Mouse (Mus musculus): ENCODE measurements around the gene Lamtor2. TPM values are rescaled to one million over a fixed set of nuclear protein-coding genes. Genes with fewer than 3 reads are reported as not detected.

Gene Lamtor2
- total and polyA plus RNA-seq, 3 experiments, result 94.3 to 118 (median 104) TPM

DNA sequence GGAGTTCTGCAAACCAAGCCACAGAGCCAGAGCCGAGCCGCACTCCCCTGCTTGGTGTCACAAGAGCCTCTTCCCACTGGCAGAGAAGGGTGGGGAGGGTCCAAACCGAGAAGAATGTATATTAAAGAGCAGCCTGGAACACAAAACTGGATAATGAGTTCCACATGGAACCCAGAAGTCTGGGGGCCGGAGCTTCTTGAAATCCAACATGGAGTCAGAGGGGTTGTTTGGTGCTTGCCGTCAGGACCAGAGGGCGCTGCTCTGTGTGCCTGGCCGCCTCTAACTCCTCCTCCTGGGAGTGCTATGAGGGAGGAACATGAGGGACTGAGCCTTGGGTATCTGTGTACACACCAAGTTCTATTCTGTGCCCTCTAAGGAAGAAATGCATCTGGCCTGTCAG, 47.1 kb downstream of the Lamtor2 start:
- Histone ChIP-seq H3K4me1 (ENCODE audit: control insufficient read depth, insufficient read depth, low read length) (peaks cover 10% of the 10 kb centered on the region), H3K27me3 (ENCODE audit: control insufficient read depth, insufficient read depth, low read length) (no peaks in the 10 kb centered on the region), H3K36me3 (ENCODE audit: control insufficient read depth, insufficient read depth, low read length) (peaks cover 4% of the 10 kb centered on the region), H3K79me2 (replicated peaks; ENCODE audit: control insufficient read depth, insufficient read depth, low read length) (no peaks in the 10 kb centered on the region), H3K4me3 (no peak overlapping the region), H3K27ac (no peak overlapping the region), H3K9ac (ENCODE audit: low read depth, low read length) (no peak overlapping the region)
- no peak for DNase-seq
- 72% methylated on average over 7 of the region's 7 CpGs for WGBS
- TF ChIP-seq POLR2A (IDR thresholded peaks at IDR 0.05; ENCODE audit: insufficient read depth, low read depth, low read length), result no peak
- no peak for TF ChIP-seq CTCF (IDR thresholded peaks at IDR 0.05)
- TF ChIP-seq EP300 (IDR thresholded peaks at IDR 0.05; ENCODE audit: insufficient read depth, low read depth, low read length), result no peak
- intact Hi-C loops (cut with DNase I), result no loop called here

DNA sequence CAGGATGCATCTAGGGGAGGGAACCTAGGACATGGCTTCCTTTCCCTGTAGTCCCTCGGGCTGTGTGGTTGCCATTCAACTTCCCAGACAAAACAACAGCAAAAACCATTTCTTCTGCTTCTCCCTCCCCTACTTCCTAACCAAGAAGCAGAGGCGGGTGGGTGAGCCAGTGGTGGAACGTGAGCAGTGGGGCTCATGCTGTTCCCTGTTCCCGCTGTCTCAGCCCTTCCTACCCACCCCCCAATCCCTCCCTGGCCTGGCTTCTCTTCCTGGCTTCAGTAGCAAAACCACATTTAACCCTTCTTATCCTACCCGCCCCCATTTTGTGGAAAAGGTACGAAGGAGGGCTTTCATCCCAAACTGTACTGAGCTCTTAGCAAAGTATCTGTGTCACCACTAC, 47.8 kb downstream of the Lamtor2 start:
- DNase-seq, result no peak
- H3K4me1 ChIP-seq (ENCODE audit: control insufficient read depth, insufficient read depth, low read length), result peaks cover 9% of the 10 kb centered on the region
- no peak for TF ChIP-seq CTCF (IDR thresholded peaks at IDR 0.05)
- TF ChIP-seq POLR2A (IDR thresholded peaks at IDR 0.05; ENCODE audit: insufficient read depth, low read depth, low read length), result no peak
- TF ChIP-seq EP300 (IDR thresholded peaks at IDR 0.05; ENCODE audit: insufficient read depth, low read depth, low read length), result no peak
- H3K27me3 ChIP-seq (ENCODE audit: control insufficient read depth, insufficient read depth, low read length), result no peaks in the 10 kb centered on the region
- H3K36me3 ChIP-seq (ENCODE audit: control insufficient read depth, insufficient read depth, low read length), result peaks cover 4% of the 10 kb centered on the region
- intact Hi-C loops (cut with DNase I), result no loop called here
- no peak overlapping the region for H3K9ac ChIP-seq (ENCODE audit: low read depth, low read length)
- WGBS, result 73% methylated on average over 6 of the region's 6 CpGs
- no peak overlapping the region for H3K27ac ChIP-seq
- no peak overlapping the region for H3K4me3 ChIP-seq
- 0 out of 2 replicates have a peak, but pooled peaks cover 2% of the 10 kb centered on the region for H3K79me2 ChIP-seq (replicated peaks; ENCODE audit: control insufficient read depth, insufficient read depth, low read length)

DNA sequence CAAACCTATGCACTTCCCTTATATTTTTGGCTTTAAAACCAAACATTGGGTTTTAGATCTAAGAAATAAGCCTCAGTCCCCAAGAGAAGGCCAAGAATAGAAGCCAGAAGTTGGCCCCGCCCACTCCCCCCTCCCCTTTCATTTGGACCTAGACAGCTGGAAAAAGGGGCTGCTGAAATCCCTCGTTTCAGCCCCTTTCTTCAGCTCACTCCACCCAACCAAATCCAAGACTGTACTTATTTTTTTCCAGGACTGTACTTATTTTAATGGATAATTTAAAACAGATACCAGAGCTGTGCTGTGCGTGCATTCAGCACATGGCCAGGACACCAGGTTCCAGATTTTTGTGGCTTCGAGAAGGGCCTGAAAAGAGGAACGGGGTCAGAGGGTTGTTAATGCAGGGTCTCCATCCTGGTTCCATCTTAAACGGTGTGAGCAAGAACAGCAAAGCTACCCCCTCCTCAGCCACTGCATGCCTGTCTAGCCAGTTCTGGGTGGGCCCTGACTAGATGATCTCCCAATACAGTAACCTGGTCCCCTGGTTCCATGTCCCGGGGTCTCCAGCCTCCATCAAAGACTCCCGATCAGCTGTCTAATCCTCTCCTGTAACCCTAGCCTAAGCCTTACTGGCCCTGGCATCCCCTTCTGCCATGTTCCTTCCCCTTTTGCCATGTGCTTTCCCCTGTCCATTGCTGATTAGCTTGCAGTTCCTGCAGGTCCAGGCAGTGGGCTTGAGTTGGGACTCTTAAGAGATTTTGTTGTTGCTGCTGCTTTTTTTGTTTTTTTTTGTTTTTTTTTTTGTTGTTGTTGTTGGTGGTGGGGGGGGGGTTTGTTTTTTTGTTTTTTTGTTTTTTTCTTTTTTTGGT, 48.8 kb downstream of the Lamtor2 start:
- no peak overlapping the region for H3K4me3 ChIP-seq
- intact Hi-C loops (cut with DNase I), result no loop called here
- WGBS, result 56% methylated on average over 8 of the region's 8 CpGs

DNA sequence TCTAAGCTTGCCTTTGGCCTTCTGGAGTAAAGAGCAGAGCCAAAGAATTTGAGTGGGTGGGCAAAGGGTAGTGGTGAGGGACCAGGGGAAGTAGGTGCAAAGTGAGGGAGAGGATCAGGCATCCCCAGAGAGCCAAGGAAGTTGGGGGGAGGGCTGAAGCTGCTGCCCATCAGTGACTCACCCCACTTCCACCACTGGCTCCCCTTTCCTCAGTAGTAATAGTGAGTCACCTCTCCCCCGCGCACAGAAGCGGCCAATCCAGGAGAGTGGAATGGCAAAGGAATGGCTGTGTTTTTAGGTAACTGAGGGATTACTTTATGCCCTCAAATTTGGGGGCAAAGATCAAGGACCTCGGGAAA, 49.4 kb downstream of the Lamtor2 start:
- H3K36me3 ChIP-seq (ENCODE audit: control insufficient read depth, insufficient read depth, low read length), result peaks cover 4% of the 10 kb centered on the region
- TF ChIP-seq CTCF (IDR thresholded peaks at IDR 0.05) (no peak), EP300 (IDR thresholded peaks at IDR 0.05; ENCODE audit: insufficient read depth, low read depth, low read length) (no peak), POLR2A (IDR thresholded peaks at IDR 0.05; ENCODE audit: insufficient read depth, low read depth, low read length) (no peak)
- peaks cover 9% of the 10 kb centered on the region for H3K4me1 ChIP-seq (ENCODE audit: control insufficient read depth, insufficient read depth, low read length)
- 8% methylated on average over 4 of the region's 4 CpGs for WGBS
- 0 out of 2 replicates have a peak, but pooled peaks cover 2% of the 10 kb centered on the region for H3K79me2 ChIP-seq (replicated peaks; ENCODE audit: control insufficient read depth, insufficient read depth, low read length)
- no peak for DNase-seq
- intact Hi-C loops (cut with DNase I), result no loop called here
- H3K27ac ChIP-seq, result peak overlapping the region; percentile 94
- no peak overlapping the region for H3K9ac ChIP-seq (ENCODE audit: low read depth, low read length)
- no peak overlapping the region; the same call in 1 of the 2 replicates for H3K4me3 ChIP-seq
- H3K27me3 ChIP-seq (ENCODE audit: control insufficient read depth, insufficient read depth, low read length), result no peaks in the 10 kb centered on the region

More for the DNA sequence above, 48.8 kb downstream of the Lamtor2 start:
- H3K4me1 ChIP-seq (ENCODE audit: control insufficient read depth, insufficient read depth, low read length), result peaks cover 9% of the 10 kb centered on the region
- peaks cover 4% of the 10 kb centered on the region for H3K36me3 ChIP-seq (ENCODE audit: control insufficient read depth, insufficient read depth, low read length)
- H3K79me2 ChIP-seq (replicated peaks; ENCODE audit: control insufficient read depth, insufficient read depth, low read length), result 0 out of 2 replicates have a peak, but pooled peaks cover 2% of the 10 kb centered on the region
- no peak overlapping the region for H3K9ac ChIP-seq (ENCODE audit: low read depth, low read length)
- H3K27me3 ChIP-seq (ENCODE audit: control insufficient read depth, insufficient read depth, low read length), result no peaks in the 10 kb centered on the region
- DNase-seq, result no peak
- H3K27ac ChIP-seq, result peak overlapping the region; percentile 94
- no peak for TF ChIP-seq POLR2A (IDR thresholded peaks at IDR 0.05; ENCODE audit: insufficient read depth, low read depth, low read length)
- no peak for TF ChIP-seq EP300 (IDR thresholded peaks at IDR 0.05; ENCODE audit: insufficient read depth, low read depth, low read length)
- no peak for TF ChIP-seq CTCF (IDR thresholded peaks at IDR 0.05)

DNA sequence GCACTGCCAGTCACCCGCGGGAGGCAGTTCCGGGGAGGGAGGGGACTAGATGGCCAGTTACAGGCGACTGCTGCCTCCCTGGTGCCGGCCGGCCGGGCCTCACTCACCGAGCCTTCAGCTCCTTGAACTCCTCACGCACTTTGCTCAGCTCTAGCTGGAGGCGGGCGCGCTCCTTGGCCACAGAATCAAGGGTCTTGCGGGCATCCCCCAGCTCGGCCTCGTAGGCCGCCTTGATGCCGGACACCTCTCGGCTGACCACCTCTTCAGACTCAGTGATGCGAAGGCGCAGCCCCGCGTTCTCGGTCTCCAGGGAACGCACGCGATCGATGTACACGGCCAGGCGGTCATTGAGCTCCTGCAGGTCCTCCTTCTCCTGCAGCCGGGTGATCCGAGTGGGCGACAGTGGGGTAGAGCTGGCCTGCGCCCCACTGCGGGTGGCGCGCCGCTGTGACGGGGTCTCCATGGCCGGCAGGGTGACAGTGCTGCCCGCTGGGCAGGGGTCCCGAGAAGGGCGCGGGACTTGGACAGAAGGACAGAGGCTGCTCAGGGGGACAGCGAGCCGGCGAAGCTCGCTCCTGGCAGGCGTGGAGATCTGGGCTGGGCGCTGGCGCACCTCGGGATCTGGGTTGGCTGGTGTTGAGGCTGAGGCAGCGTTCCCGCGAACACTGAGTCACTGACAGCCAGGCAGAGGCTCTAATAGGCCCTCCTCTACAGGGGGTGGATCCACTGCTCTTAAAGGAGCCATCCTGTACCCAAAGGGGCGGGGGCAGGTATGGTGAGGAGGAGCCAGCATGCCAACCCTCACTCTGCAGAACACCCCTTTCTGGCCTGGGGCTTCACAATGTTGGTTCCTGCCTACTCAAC, 50.0 kb downstream of the Lamtor2 start:
- peak overlapping the region; percentile 94 for H3K27ac ChIP-seq
- peak; percentile 94 to 95 for DNase-seq
- peaks cover 6% of the 10 kb centered on the region; the same call in 1 of the 2 replicates for H3K79me2 ChIP-seq (replicated peaks; ENCODE audit: control insufficient read depth, insufficient read depth, low read length)
- peak overlapping the region; percentile 88 for H3K9ac ChIP-seq (ENCODE audit: low read depth, low read length)
- H3K27me3 ChIP-seq (ENCODE audit: control insufficient read depth, insufficient read depth, low read length), result no peaks in the 10 kb centered on the region
- peak overlapping the region; percentile 87 for H3K4me3 ChIP-seq
- intact Hi-C loops (cut with DNase I), result no loop called here
- TF ChIP-seq EP300 (IDR thresholded peaks at IDR 0.05; ENCODE audit: insufficient read depth, low read depth, low read length) (peak; percentile 79; the same call in 1 of the 2 replicates), CTCF (IDR thresholded peaks at IDR 0.05) (no peak), POLR2A (IDR thresholded peaks at IDR 0.05; ENCODE audit: insufficient read depth, low read depth, low read length) (peak; percentile 100)
- peaks cover 4% of the 10 kb centered on the region for H3K36me3 ChIP-seq (ENCODE audit: control insufficient read depth, insufficient read depth, low read length)
- under 1% methylated on average over 55 of the region's 55 CpGs for WGBS
- peaks cover 9% of the 10 kb centered on the region for H3K4me1 ChIP-seq (ENCODE audit: control insufficient read depth, insufficient read depth, low read length)

Data from heart, adult 2 months (tissue).